Mouse (Mus musculus) CH12.LX (cell line): ENCODE measurements around the gene Cdc42bpa. TPM values are rescaled to one million over a fixed set of nuclear protein-coding genes. Genes with fewer than 3 reads are reported as not detected.

Source experiments
- DNase-seq: peaks from one replicate; pipeline ENCODE4 v3.0.0-alpha.2; 2013; ENCODE audit errors: extremely low read depth
- H3K27ac ChIP-seq: 2 replicates; pipeline ENCODE4 v1.5.1; 2012; ENCODE audit warnings: low read depth, mild to moderate bottlenecking, control low read depth, moderate library complexity; ENCODE audit not compliant: insufficient read depth
- H3K27me3 ChIP-seq: replicated peaks from 2 replicates; pipeline ENCODE3; 2012; ENCODE audit warnings: inconsistent platforms
- H3K36me3 ChIP-seq, 2 experiments: replicated peaks in 1 of 2; 2 replicates each; pipeline versions ENCODE3 to v1.6.1; 2012; ENCODE audit warnings: inconsistent platforms in 1 of 2, low read length in 1 of 2, mild to moderate bottlenecking in 1 of 2, mixed read lengths in 1 of 2, moderate library complexity in 1 of 2; ENCODE audit not compliant: control insufficient read depth in 1 of 2, insufficient read depth in 1 of 2
- H3K4me1 ChIP-seq, 2 experiments: 2 replicates each; pipeline ENCODE4 v1.6.1; 2012; ENCODE audit warnings: inconsistent platforms in 1 of 2, moderate library complexity in 1 of 2; ENCODE audit not compliant: insufficient read depth in 2 of 2, control insufficient read depth in 1 of 2
- H3K4me2 ChIP-seq: 2 replicates; pipeline ENCODE4 v1.6.1; 2012; ENCODE audit warnings: low read depth, mild to moderate bottlenecking, control low read depth; ENCODE audit not compliant: poor library complexity, insufficient read depth, severe bottlenecking
- H3K4me3 ChIP-seq, 3 experiments: fragments of 150-350 bp in 1 of 3; sonication (generic) in 1 of 3; replicated peaks in 1 of 3; 2 replicates each; pipeline versions ENCODE3 to v1.5.1; 2011 to 2012; ENCODE audit warnings: low read depth in 2 of 3, low read length in 2 of 3, mild to moderate bottlenecking in 2 of 3, moderate library complexity in 2 of 3, control low read depth in 1 of 3, improper control_type of control experiment in 1 of 3, inconsistent platforms in 1 of 3, mixed read lengths in 1 of 3; ENCODE audit not compliant: poor library complexity in 1 of 3
- H3K79me2 ChIP-seq: replicated peaks from 2 replicates; pipeline ENCODE4 v1.6.1; 2012; ENCODE audit warnings: mild to moderate bottlenecking, moderate library complexity; ENCODE audit not compliant: control insufficient read depth, poor library complexity, insufficient read depth, severe bottlenecking; ENCODE audit errors: extremely low read depth
- H3K9ac ChIP-seq: 2 replicates; pipeline ENCODE4 v1.6.1; 2012; ENCODE audit warnings: low read depth, mild to moderate bottlenecking, control low read depth, moderate library complexity; ENCODE audit not compliant: insufficient read depth
- H3K9me3 ChIP-seq: replicated peaks from 2 replicates; pipeline ENCODE3; 2012; ENCODE audit warnings: low read length, inconsistent platforms, mixed read lengths
- E2F4 ChIP-seq: IDR thresholded peaks from 2 replicates; pipeline ENCODE4 v1.6.1; 2011; ENCODE audit warnings: low read depth, low read length, improper control_type of control experiment; ENCODE audit not compliant: insufficient replicate concordance
- ELF1 ChIP-seq: IDR thresholded peaks from 2 replicates; pipeline ENCODE4 v1.6.1; 2014; ENCODE audit warnings: low read depth, mild to moderate bottlenecking, inconsistent platforms, low read length, improper control_type of control experiment
- IRF4 ChIP-seq: IDR thresholded peaks from 2 replicates; pipeline ENCODE4 v1.6.1; 2014; ENCODE audit warnings: low read depth, mild to moderate bottlenecking, inconsistent platforms, low read length, improper control_type of control experiment
- JUN ChIP-seq: IDR thresholded peaks from 2 replicates; pipeline ENCODE4 v1.6.1; 2011; ENCODE audit warnings: low read depth, mild to moderate bottlenecking, low read length, improper control_type of control experiment, moderate library complexity; ENCODE audit not compliant: insufficient read depth
- MEF2A ChIP-seq: IDR thresholded peaks from 2 replicates; pipeline ENCODE4 v1.6.1; 2014; ENCODE audit warnings: low read depth, mild to moderate bottlenecking, inconsistent platforms, low read length, improper control_type of control experiment, borderline replicate concordance
- MYC ChIP-seq: IDR thresholded peaks from 2 replicates; pipeline ENCODE4 v1.6.1; 2011; ENCODE audit warnings: low read depth, mild to moderate bottlenecking, improper control_type of control experiment, low read length
- PAX5 ChIP-seq: IDR thresholded peaks from 2 replicates; pipeline ENCODE4 v1.6.1; 2012; ENCODE audit warnings: low read length, inconsistent platforms, mixed read lengths
- POLR2A ChIP-seq: IDR thresholded peaks from 2 replicates; pipeline ENCODE4 v1.6.1; 2011; ENCODE audit warnings: low read depth, mild to moderate bottlenecking, improper control_type of control experiment, low read length
- RAD21 ChIP-seq: IDR thresholded peaks from 2 replicates; pipeline ENCODE4 v1.6.1; 2011; ENCODE audit warnings: low read depth, mild to moderate bottlenecking, low read length, improper control_type of control experiment, moderate library complexity
- RCOR1 ChIP-seq: conservative IDR thresholded peaks from 2 replicates; pipeline ENCODE4 v1.6.1; 2012; ENCODE audit warnings: low read depth, mild to moderate bottlenecking, inconsistent platforms, low read length, improper control_type of control experiment
- SMC3 ChIP-seq: IDR thresholded peaks from 2 replicates; pipeline ENCODE4 v1.6.1; 2011; ENCODE audit warnings: low read depth, low read length, improper control_type of control experiment
- TBP ChIP-seq: conservative IDR thresholded peaks from 2 replicates; pipeline ENCODE4 v1.6.1; 2011; ENCODE audit warnings: low read depth, low read length, improper control_type of control experiment
- UBTF ChIP-seq: IDR thresholded peaks from 2 replicates; pipeline ENCODE4 v1.6.1; 2012; ENCODE audit warnings: low read depth, mild to moderate bottlenecking, inconsistent platforms, low read length, improper control_type of control experiment, moderate library complexity
- USF2 ChIP-seq: conservative IDR thresholded peaks from 2 replicates; pipeline ENCODE4 v1.6.1; 2011; ENCODE audit warnings: low read depth, low read length, improper control_type of control experiment
- ZKSCAN1 ChIP-seq: IDR thresholded peaks from 2 replicates; pipeline ENCODE4 v1.6.1; 2012; ENCODE audit warnings: low read depth, inconsistent platforms, low read length, improper control_type of control experiment, borderline replicate concordance
- ZMIZ1 ChIP-seq: IDR thresholded peaks from 2 replicates; pipeline ENCODE4 v1.6.1; 2012; ENCODE audit warnings: low read depth, mild to moderate bottlenecking, inconsistent platforms, low read length, improper control_type of control experiment
- dilution Hi-C: fragments of 300-500 bp; cut with MboI; formaldehyde crosslinking; loops from 2 replicates; pipeline ENCODE4 v1.14.3; 2020; ENCODE audit warnings: low sequenced_read_pairs; ENCODE audit not compliant: extremely low pct_unique_long_range_greater_than_20kb, extremely low pct_ligation_motif_present
- in situ Hi-C: fragments of 300-500 bp; cut with MboI; formaldehyde crosslinking; loops from 3 replicates; pipeline ENCODE4 v1.14.3; 2019; ENCODE audit warnings: low sequenced_read_pairs, low pct_ligation_motif_present, low pct_unique_long_range_greater_than_20kb, mixed read lengths
- polyA plus RNA-seq: library from polyadenylated mRNA; unstranded; fragments of >175 nt; gene quantifications from 2 replicates; pipeline ENCODE4 v1.2.1, GENCODE M21; 2012; ENCODE audit warnings: low read depth; ENCODE audit not compliant: insufficient read length
- total RNA-seq, 2 experiments: library from RNA; depleted of rRNA; stranded (reverse); fragments of 300-350 nt in 1 of 2; fragments of >200 nt in 1 of 2; gene quantifications; 2 replicates each; pipeline ENCODE4 v1.2.3; 2012 to 2014

Cdc42bpa gene
- total and polyA plus RNA-seq, 3 experiments, result 5.3 to 9.0 (median 5.6) TPM

GRCm38 (mm10) chr1:179984171-179984570 is 23.9 kb downstream of the Cdc42bpa start:
- Histone ChIP-seq H3K4me1 (no peaks in the 10 kb centered on the region), H3K4me2 (no peak overlapping the region), H3K36me3 (no peaks in the 10 kb centered on the region), H3K4me3 (no peak overlapping the region), H3K9me3 (peaks cover 3% of the 10 kb centered on the region), H3K27ac (no peak overlapping the region), H3K9ac (no peak overlapping the region), H3K79me2 (no peaks in the 10 kb centered on the region), H3K27me3 (no peaks in the 10 kb centered on the region)
- no peak for DNase-seq
- dilution Hi-C loops (no loop called here), in situ Hi-C loops (no loop called here)
- TF ChIP-seq ZMIZ1, result no peak
- TF ChIP-seq PAX5, result no peak
- TF ChIP-seq MYC, result no peak

- Histone ChIP-seq H3K9ac (no peak overlapping the region), H3K27ac (no peak overlapping the region), H3K4me3 (no peak overlapping the region), H3K4me1 (no peaks in the 10 kb centered on the region), H3K36me3 (no peaks in the 10 kb centered on the region), H3K27me3 (no peaks in the 10 kb centered on the region), H3K9me3 (no peaks in the 10 kb centered on the region), H3K79me2 (no peaks in the 10 kb centered on the region), H3K4me2 (no peak overlapping the region)
- TF ChIP-seq ZKSCAN1 (no peak), USF2 (no peak), MEF2A (no peak), RCOR1 (no peak), UBTF (no peak), E2F4 (no peak), PAX5 (no peak), TBP (no peak), JUN (no peak), RAD21 (no peak), IRF4 (no peak), SMC3 (no peak), ELF1 (no peak), POLR2A (no peak)
- in situ Hi-C loops, result no loop called here
- dilution Hi-C loops, result no loop called here
- DNase-seq, result no peak
Observed at GRCm38 (mm10) chr1:179991660-179992235, 31.5 kb downstream of the Cdc42bpa start.
